Mouse (Mus musculus) megakaryocyte progenitor cell, adult 5-6 weeks (primary cell): ENCODE results near the gene Xylt1. TPM values are rescaled to one million over a fixed set of nuclear protein-coding genes. Genes with fewer than 3 reads are reported as not detected.

Source experiments
- ATAC-seq: replicated peaks from 2 replicates; pipeline ENCODE4 v1.8.0; 2016; ENCODE audit warnings: mild to moderate bottlenecking, moderate TSS enrichment, inconsistent platforms; ENCODE audit not compliant: poor library complexity
- total RNA-seq, 2 experiments: library from RNA; stranded (forward) in 1 of 2; stranded (reverse) in 1 of 2; fragments of 157-497, 149-512 nt in 1 of 2; fragments of 200-1000 nt in 1 of 2; gene quantifications; 2 replicates each; pipeline versions ENCODE4 v1.2.3 to v1.2.4; 2015 to 2017

Gene Xylt1
- total RNA-seq, 2 experiments from 2014 or later: 12.0 to 24.9 TPM

GRCm38 (mm10) chr7:117430361-117430935 is 49.7 kb downstream of the Xylt1 start:
- peak; percentile 41 for ATAC-seq

- no peak for ATAC-seq
These were observed 52.9 kb downstream of the Xylt1 start for GRCm38 (mm10) chr7:117433641-117434040.

- ATAC-seq: no peak
These were observed 54.3 kb downstream of the Xylt1 start for GRCm38 (mm10) chr7:117435091-117435490.

- ATAC-seq: no peak
These were observed 55.1 kb downstream of the Xylt1 start for GRCm38 (mm10) chr7:117435730-117436441.

GRCm38 (mm10) chr7:117436892-117437291 is 56.1 kb downstream of the Xylt1 start:
- no peak for ATAC-seq

GRCm38 (mm10) chr7:117440994-117441393 is 60.2 kb downstream of the Xylt1 start:
- no peak for ATAC-seq

- no peak for ATAC-seq
These were observed 61.9 kb downstream of the Xylt1 start for GRCm38 (mm10) chr7:117442639-117443038.

- no peak for ATAC-seq
These were observed 62.4 kb downstream of the Xylt1 start for GRCm38 (mm10) chr7:117443215-117443614.

- no peak for ATAC-seq
These were observed 64.7 kb downstream of the Xylt1 start for GRCm38 (mm10) chr7:117445471-117445870.

- ATAC-seq: peak; percentile 49; the same call in 1 of the 2 replicates
These were observed 68.8 kb downstream of the Xylt1 start for GRCm38 (mm10) chr7:117449605-117450004.

- no peak for ATAC-seq
These were observed 70.4 kb downstream of the Xylt1 start for GRCm38 (mm10) chr7:117451212-117451611.

- ATAC-seq: peak; percentile 52
These were observed 71.5 kb downstream of the Xylt1 start for GRCm38 (mm10) chr7:117452269-117452668.

GRCm38 (mm10) chr7:117454789-117455548 is 74.2 kb downstream of the Xylt1 start:
- peak; percentile 54 for ATAC-seq

GRCm38 (mm10) chr7:117462196-117462935 is 81.6 kb downstream of the Xylt1 start:
- ATAC-seq: peak; percentile 51

GRCm38 (mm10) chr7:117464956-117465355 is 84.2 kb downstream of the Xylt1 start:
- no peak for ATAC-seq

- ATAC-seq: peak; percentile 40
These were observed 85.4 kb downstream of the Xylt1 start for GRCm38 (mm10) chr7:117466006-117466780.

GRCm38 (mm10) chr7:117470243-117470802 is 89.5 kb downstream of the Xylt1 start:
- ATAC-seq: peak; percentile 76

- no peak for ATAC-seq
These were observed 91.4 kb downstream of the Xylt1 start for GRCm38 (mm10) chr7:117472055-117472780.
